Mouse (Mus musculus) testis, adult 2 months (tissue): ENCODE data around the gene Tbl1x.

Experiments
- CTCF ChIP-seq: fragments of 200-500 bp; IDR thresholded peaks from 2 replicates; pipeline ENCODE4 v1.5.1; 2012; ENCODE audit warnings: low read depth, mild to moderate bottlenecking, inconsistent platforms, low read length, moderate library complexity; ENCODE audit not compliant: control insufficient read depth, insufficient read depth, insufficient replicate concordance
- POLR2A ChIP-seq: fragments of 200-500 bp; IDR thresholded peaks from 2 replicates; pipeline ENCODE4 v1.6.1; 2012; ENCODE audit warnings: low read depth, mild to moderate bottlenecking, inconsistent platforms, low read length, moderate library complexity; ENCODE audit not compliant: control insufficient read depth

- TF ChIP-seq CTCF (no peak), POLR2A (no peak)
Observed at GRCm38 (mm10) chrX:77646164-77646563, 135.4 kb downstream of the Tbl1x start.
